Mouse (Mus musculus): Measurements from ENCODE around the gene 4930544D05Rik. TPM values are rescaled to one million over a fixed set of nuclear protein-coding genes. Genes with fewer than 3 reads are reported as not detected.
"Not testable (repeated sequence)": the region's sequence is repeated elsewhere in the genome, so short reads cannot be mapped to it uniquely, and the experiment has no call there.

Gene 4930544D05Rik
- not detected for total RNA-seq (2021)
- long read RNA-seq, experiment 1, result 0 reads
- long read RNA-seq, experiment 2, result 0 reads

DNA sequence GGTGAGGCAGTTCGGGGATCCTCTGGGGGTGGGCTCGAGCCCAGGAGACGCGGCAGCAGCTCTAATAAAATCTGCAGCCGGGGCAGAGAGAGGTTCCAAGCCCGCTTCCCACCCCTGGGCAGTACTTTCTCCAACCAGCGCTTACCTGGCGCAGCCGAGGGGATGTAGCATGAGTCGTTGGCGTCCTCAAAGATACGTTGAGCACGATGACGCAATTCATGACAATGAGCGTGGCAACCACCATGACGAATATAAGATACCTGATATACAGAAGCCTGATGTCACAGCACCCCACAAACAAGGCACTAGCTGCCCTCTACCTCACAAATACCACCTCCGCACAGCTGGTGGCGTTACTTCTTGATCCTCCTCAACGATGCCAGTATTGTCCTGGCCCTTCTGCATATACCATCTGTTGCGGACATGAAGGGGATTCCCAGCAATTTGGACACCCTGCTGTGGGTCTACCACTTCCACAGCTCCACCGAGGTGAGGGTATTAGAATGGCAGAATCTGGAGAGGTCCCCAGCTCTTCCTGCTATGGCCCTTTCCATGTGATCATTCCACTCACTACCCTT lies at the start of gene 4930544D05Rik:
TSS of gene 4930544D05Rik (plus strand) at position 333 of the 578 bp plus-strand sequence.
- DNase-seq (ENCODE audit: low spot score in 2 of 2), result no peak

DNA sequence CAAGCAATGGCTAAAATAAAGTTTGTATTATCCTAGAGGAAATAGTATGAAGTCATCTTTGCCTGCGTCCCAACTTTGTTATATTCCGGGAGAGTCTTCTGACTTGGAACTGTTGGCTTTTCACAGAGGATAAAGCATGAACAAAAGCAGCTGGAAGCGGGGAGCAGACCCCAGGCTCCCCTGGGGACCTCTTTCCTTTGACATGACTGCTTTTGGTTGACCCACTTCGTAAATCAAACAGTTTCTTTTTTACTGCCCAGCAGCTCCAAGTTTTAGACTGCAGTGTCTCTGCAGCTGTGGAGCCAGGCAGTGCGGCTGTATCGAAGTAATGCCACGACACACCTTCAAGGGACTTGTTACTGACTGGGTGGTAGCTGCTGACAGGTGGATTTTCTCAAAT lies 49.1 kb upstream of the 4930544D05Rik start:
- no peak for DNase-seq (ENCODE audit: low spot score in 2 of 2)

DNA sequence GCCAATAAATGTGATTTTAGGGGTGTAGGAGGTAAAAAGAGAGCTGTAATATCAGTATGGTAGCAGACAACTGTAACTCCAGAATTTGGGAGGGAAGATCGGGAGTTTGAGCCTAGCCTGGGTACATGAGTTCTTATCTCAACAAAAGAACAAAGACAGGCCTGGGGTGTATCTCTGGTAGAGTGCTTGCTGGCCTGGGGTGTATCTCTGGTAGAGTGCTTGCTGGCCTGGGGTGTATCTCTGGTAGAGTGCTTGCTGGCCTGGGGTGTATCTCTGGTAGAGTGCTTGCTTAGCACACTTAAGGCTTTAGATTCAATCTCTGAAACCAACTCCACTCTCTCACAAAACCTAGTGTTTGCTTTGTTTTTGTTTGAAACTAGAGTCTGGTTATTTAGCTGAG lies 45.0 kb upstream of the 4930544D05Rik start:
- not testable (repeated sequence) for DNase-seq (ENCODE audit: low spot score in 2 of 2)

DNA sequence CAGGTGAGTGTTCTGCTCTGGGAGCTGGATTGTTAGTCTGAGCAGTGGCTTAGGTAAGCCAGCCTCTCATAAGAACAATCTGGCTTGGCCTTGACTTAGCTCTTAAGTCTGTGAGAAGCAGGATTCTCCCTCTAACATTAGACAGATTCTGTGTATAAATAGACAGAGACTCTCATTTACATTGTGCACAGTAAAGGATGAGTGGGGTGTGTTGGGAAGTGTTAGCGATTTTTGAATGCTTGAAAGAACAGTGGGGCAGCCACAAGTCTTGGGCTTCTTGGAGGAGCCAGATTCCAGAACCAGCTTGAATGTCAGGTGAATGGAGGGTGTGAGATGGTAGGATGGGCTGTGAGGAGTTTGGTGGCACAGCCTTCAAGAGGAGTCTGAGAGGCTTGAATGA lies 44.0 kb upstream of the 4930544D05Rik start:
- no peak for DNase-seq (ENCODE audit: low spot score in 2 of 2)

DNA sequence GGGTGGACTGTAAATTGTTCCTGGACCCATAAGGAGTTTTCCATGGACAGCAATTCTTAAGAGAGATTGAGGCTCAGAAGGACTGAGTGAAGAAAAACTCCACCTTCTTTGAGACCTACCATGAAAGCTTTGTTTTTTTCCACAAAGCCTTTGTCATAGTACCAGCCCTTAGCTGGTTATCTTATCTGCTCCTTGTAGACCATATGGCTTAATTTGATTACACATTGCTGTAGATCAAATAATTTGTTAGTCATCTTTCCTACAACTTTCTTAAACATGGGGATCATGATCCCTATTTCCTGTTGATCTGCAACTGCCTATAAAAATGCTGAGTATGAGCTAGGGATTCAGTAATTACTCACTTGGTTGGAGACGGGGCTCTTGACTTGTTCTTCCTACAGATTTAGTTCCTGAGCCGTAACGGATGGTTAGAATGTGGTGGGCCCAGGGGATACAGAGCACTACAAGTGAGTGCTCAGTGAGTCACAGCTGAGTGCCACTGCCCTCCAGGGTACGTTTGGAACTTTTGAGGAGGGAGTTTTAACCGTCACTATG lies 43.2 kb upstream of the 4930544D05Rik start:
- no peak for DNase-seq (ENCODE audit: low spot score in 2 of 2)

DNA sequence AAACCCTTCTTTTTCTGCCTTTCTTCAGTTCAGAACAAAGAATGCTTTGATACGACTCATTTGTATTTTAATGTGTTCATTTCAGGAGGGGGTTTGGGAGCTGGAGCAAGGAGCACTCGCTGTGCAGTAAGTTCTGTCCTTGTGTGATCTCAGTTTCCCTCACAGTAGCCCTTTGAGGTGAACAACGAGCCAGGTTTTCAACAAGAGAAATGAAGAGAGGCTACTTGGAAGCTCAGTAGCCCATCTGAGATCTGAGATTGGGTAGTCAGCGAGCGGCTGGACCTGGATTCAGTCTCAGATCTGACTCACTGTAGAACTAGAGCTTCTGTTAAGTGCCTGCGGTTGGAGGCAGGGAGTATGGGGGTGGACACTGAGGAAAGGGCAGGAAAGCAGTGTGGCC lies 41.8 kb upstream of the 4930544D05Rik start:
- DNase-seq (ENCODE audit: low spot score in 2 of 2), result no peak

DNA sequence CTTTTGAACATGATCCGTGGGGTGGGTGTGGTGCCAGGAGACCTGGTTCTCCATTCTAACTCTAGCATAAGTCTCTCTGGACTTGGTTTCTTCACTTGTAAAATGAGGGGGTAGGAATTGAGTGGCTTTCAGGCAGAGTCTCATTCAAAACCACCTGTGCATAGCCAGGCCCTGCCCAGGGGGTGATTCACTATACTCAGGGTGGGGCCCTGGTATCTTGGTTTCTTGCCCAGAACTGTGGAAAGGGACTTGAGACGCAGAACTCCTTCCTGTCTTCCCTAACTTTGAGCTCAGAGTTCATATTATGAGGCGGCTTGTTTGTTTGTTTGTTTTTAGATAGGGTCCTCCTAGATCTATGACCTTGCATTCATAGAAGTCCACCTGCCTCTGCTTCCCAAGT lies 38.4 kb upstream of the 4930544D05Rik start:
- no peak for DNase-seq (ENCODE audit: low spot score in 2 of 2)

DNA sequence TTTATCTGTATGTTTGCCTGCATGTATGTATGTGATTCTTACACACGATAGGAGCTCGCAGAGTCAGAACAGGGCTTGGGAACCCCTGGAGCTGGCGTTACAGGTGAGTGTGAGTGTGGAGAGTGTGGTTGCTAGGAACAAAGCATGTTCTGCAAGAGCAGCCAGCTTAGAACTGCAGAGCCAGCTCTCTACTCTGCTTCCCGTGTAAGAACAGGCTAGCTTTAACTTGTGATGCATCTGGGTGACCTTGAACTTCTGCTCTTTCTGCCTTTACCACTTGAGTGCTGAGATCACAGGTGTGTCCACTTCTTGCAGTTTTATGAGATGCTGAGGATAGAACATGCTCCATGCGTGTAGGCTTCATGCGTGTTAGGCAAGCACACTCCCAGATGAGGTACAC lies 36.7 kb upstream of the 4930544D05Rik start:
- no peak for DNase-seq (ENCODE audit: low spot score in 2 of 2)

DNA sequence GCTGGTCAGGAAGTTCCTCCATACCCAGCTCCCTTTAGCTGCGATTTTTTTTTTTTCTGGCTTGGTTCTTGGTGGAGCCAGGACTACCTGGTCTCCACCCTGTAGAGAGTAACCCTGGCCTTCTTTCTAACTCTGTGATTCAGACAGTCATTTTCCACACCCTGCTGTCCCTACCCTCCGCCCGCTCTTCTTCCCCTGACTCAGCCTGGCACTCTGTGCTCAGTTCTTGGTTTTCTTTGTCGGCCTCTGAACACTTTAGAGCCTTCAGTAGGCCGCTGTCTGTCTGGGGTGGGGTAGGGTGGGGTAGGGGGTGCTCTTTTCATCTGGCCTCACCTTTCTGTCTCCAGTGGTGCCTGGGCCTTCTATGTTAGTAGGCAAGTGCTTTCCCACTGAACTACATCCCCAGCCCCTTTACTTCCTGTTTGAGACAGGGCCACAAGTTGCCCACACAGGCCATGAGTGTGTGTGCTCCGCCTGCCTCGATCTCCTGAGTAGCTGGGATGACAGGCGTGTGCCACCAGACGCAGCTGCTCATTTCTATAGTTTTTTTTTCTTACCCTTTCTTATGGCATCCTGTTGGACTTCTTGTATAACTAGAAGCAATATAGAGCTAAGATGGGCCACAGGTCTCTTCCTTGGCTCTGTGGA lies 35.8 kb upstream of the 4930544D05Rik start:
- no peak for DNase-seq (ENCODE audit: low spot score in 2 of 2)

DNA sequence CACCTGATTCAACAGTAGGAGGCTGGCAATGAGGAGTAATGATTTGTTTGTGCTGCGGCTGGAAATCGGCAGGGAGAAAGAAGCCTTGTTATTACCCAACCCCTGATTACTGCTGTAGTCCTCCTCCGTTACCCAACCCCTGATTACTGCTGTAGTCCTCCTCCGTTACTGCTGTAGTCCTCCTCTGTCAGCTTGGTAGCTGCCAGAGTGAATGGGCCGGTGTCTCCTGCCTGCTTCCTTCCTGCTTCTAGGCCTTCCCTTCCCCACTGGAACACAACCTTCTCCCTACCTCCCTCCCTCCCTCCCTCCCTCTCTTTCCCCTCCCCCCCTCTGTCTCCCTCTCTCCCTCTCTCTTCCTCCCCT lies 35.3 kb upstream of the 4930544D05Rik start:
- no peak for DNase-seq (ENCODE audit: low spot score in 2 of 2)

DNA sequence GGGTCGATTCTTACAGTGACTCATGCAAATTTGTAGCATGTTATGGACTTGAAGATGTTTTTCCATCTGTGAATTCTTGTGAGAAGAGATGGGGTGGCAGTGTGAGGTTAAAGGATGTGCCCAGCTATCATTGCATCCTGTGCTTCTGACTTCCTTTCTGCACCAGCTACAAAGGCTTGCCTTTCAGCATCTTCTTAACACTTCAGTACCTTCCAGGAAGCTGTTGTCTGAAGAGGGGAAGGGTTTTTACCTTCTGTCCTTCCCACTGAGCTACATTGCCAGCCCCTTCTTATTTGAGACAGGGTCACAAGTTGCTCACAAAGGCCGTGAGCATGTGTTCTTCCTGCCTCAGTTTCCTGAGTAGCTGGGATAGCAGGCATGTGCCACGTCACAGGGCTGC lies 34.7 kb upstream of the 4930544D05Rik start:
- DNase-seq (ENCODE audit: low spot score in 2 of 2), result no peak

DNA sequence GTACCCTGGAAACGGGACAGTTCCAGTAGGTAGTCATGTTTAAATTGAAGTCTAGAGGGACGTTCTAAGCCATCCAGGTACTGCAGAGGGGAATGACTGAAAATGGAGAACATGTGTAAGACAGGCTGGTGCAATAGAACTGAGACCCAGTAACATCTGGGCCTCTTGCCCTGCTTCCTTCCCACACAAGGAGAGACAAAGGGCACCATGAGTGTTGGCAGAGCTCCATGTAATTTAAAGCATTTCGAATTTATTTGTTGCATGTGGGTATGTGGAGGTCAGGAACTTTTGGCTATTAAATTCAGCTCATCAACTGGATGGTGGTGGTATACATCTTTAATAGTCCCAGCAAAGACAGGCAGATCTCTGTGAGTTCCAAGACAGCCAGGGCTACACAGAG lies 33.5 kb upstream of the 4930544D05Rik start:
- no peak for DNase-seq (ENCODE audit: low spot score in 2 of 2)

DNA sequence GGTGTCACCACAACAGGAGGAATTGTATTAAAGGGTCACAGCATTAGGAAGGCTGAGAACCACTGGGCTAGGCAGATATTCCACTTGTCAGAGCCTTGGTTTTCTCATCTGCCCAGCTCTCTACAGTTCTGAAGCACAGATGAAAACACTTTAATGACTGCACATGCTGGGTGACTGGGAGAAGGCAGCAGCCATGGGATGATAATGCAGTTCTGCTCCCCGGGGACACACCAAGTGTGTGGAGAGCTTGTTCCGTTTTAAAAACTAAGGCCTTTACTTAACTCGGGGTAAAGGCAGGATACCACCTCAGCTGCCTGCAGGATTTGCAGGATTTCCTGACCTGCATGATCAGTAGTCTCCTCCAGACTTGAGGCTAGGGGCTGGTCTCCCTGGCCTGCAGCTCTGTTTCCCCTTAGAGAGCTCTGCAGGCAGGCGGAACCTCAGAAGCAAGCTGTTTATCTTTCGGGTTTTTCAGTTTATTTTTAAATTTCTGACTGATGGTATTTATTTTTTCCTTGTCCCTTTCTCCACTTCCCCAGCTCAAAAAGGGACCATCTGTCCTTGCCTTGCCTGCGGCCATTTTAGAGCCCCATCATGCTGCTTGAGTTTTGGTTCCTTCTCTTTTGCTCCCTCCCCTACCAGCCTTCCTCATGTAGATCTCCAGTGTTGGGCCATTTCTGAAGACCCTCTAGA lies 32.5 kb upstream of the 4930544D05Rik start:
- no peak for DNase-seq (ENCODE audit: low spot score in 2 of 2)

DNA sequence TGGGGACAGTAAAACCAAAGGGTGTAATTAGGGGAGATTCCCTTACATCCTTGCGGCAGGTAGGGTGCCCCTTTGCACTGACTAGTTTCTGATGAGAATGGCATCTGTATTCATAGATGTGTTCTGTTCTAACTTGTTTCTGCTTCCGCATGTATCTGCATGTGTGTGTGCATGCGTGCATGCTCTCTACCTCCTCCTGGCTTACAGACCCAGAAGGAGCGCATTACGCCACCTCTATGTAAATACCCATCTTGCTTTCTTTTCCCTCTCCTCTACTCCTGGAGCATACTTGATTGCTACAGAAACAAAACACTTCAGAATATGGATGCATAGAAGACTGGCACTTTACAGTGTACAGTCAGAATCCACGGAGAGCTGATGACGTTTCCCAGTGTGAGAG lies 31.9 kb upstream of the 4930544D05Rik start:
- no peak for DNase-seq (ENCODE audit: low spot score in 2 of 2)

DNA sequence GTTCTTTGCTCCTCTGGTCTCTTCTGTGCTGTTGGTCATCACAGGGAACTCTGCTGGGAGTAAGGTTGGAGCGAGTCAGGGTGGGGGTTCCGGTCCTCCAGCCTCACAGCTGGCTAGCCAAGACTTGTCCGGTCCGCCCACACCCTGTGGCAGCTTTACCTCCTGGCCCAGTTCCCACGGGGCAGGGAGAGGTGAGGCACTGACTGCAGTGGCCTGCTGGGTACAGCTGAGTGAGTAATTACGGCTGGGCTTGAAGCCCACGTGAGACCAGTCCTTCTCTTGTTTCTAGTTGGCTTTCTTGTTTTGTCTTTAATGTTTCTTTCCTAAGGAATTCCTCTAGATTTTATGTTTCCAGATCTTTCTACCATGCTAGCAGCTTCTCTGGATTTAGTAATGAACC lies 30.2 kb upstream of the 4930544D05Rik start:
- no peak for DNase-seq (ENCODE audit: low spot score in 2 of 2)

DNA sequence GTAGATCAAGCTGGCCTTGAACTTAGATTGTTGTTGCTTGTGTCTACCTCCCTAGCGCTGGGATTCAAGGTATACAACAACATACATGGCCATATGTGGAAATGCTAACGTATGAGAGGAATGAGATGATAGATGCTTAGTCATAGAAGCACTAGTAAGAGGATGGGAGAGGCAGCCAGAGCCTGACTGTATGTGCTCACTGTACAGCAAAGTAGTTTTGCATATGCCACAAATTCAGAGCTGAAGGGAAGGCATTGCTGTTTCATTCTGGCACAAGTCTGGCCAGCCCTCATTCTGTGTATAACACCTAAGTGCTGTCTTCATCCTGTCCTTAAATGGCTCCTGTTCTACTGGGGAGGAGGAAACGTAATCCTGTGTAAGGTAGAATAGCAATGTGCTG lies 29.4 kb upstream of the 4930544D05Rik start:
- no peak for DNase-seq (ENCODE audit: low spot score in 2 of 2)

DNA sequence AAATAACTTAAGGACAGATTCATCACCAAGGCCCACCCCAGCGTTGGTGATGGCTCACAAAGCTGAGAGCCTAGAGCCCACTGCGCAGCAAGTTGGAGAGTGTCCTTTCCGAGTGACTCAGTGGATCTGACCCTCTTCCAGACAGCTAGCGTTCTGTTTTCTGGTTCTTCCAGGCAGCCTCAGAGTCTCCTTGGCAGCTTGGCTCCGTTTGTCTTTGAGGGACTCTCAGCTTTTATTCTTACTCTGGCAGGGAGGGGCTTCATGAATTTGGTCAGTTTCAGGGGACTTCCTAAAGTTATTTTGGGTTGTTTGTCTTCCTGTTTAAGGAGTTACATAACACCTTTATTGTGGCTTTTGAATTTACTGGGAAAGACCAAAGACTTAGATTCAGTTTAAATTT lies 28.7 kb upstream of the 4930544D05Rik start:
- DNase-seq (ENCODE audit: low spot score in 2 of 2), result no peak

DNA sequence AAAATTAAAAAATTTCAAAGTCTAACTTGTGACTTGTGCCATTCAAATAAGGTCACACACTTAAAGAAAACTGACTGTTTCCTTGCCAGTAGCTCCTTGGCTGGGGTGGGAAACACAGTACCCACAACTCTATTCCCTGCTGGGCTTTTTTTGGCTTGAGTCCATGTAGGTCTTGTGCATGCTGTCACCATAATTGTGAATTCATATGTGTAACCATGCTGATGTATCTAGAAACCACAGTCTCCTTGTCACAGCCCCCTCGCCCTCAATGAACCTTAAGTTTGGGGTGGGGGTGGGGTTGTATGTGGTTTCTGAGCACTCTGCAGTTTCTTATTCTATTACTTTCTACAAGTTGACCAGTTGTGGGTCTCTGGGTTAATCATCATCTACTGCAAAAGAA lies 23.9 kb upstream of the 4930544D05Rik start:
- no peak for DNase-seq (ENCODE audit: low spot score in 2 of 2)

DNA sequence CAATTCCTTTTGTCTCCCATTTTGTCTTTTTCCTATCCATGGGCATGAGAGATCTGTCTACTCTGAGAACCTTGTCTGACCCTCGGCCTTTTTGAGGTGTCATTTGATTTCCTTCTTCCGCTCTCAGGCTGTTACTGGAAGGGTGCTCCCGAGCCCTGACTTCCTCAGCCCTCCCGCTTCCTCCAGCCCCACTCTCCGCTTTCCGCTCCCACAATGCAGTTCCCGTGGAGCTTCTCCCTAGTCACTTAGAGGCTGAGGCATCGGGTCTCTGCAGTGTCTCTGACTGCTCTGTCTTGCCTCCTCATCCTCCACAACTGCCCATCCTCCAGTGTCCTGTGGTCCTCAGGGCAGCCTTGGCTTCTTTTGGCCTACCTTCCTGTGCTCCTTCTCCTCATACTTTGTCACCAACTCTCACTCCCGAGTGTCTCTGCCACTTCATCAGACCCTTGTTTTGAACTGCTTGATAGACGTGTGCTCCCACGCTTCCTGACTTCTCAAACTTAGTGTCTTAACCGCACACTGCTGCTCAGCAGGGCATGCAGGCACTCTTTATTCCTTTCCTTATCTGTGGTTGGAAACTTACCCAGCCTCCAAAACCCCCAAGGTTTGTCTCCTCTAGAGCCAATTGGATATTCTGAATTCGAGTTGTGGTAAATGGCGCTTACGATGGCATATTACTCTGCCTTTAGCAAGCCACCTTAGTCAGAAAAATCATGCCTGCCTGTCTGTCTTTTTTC lies 21.2 kb upstream of the 4930544D05Rik start:
- no peak for DNase-seq (ENCODE audit: low spot score in 2 of 2)

DNA sequence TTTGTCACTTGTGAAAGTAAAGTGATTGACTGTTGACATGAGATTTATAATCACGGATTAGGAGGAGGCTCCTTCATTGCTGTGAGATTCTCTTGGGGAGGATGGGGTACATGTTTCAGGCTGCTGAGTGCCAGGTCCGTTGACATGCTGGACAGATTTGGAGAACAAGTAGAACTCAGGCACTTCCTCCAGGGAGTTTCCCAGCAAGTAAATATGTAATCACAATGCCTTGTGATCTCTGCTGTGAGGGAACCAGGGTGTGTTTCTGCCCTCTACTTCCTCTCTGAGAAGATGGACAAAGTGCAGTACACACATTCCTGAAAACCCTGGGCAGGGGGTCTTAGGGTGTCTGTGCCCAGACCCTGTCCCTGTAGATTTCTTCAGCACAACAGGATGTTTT lies 20.0 kb upstream of the 4930544D05Rik start:
- DNase-seq (ENCODE audit: low spot score in 2 of 2), result no peak

DNA sequence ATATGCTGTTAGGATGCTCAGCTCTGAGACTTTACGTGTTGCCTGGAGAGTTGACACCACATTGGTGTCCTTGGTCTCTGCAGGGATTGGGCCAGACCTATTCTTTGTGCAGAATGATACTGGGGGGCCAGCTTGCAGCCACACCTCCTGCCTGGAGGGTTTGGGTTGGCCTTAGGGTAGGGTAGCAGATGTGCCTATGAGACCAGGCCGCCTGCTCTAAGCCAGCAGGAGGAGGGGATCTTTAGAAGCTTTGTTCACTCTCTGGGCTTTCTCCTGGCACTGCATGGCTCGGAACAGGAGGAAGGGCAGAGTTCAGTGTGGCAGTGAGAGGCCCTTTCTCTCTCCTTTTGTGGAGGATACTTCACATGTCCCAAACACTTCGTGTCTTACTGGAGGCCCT lies 19.6 kb upstream of the 4930544D05Rik start:
- no peak for DNase-seq (ENCODE audit: low spot score in 2 of 2)

DNA sequence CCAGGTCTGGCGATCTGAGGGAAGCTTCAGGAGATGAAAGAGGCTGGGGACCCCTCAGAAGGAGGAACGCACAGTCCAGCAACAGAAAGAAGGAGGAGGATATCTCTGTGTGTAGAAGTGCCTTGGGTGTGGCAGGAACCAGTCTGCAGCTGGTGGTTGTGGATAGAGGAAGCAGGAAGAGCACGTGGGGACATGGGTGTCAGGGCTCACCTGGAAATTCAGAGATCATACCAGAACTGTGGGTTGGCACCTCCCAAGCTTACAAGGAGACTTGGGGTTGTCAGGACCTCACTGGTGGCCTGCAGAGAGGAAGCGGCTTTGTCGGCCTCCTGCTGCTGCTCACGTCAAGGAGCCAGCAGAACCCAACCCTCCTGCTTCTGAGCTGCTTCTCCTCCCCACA lies 18.3 kb upstream of the 4930544D05Rik start:
- DNase-seq (ENCODE audit: low spot score in 2 of 2), result no peak

Measured in adrenal gland, postnatal 4 days (tissue).